Mouse (Mus musculus) stomach, embryonic 14.5 days (tissue): Measurements from ENCODE around the gene Camk1d. TPM values are rescaled to one million over a fixed set of nuclear protein-coding genes. Genes with fewer than 3 reads are reported as not detected.

Experiments
- ATAC-seq: fragments of 200-750 bp; cut with Nextera tagmentation; 2 replicates; pipeline ENCODE4 v1.8.0; 2017; ENCODE audit warnings: low read depth, moderate TSS enrichment; ENCODE audit not compliant: insufficient number of reproducible peaks, insufficient read depth, low FRiP score
- H3K27ac ChIP-seq: fragments of 300-500 bp; sonication (generic); 2 replicates; pipeline ENCODE4 v1.5.1; 2014; ENCODE audit warnings: mild to moderate bottlenecking, low read length, moderate library complexity, mixed read lengths
- H3K27me3 ChIP-seq: fragments of 300-500 bp; sonication (generic); 2 replicates; pipeline ENCODE4 v1.6.1; 2014; ENCODE audit warnings: low read length, control low read depth, mixed read lengths; ENCODE audit not compliant: control insufficient read depth, insufficient read depth
- H3K36me3 ChIP-seq: fragments of 300-500 bp; sonication (generic); 2 replicates; pipeline ENCODE4 v1.6.1; 2014; ENCODE audit warnings: mild to moderate bottlenecking, control low read depth, low read length, moderate library complexity, mixed read lengths; ENCODE audit not compliant: control insufficient read depth, insufficient read depth
- H3K4me1 ChIP-seq: fragments of 300-500 bp; sonication (generic); 2 replicates; pipeline ENCODE4 v1.6.1; 2014; ENCODE audit warnings: low read length, control low read depth, mixed read lengths; ENCODE audit not compliant: control insufficient read depth, insufficient read depth
- H3K4me2 ChIP-seq: fragments of 300-500 bp; sonication (generic); replicated peaks from 2 replicates; pipeline ENCODE4 v1.6.1; 2014; ENCODE audit warnings: low read depth, low read length, control low read depth
- H3K4me3 ChIP-seq: fragments of 300-500 bp; sonication (generic); 2 replicates; pipeline ENCODE4 v1.5.1; 2014; ENCODE audit warnings: low read depth, low read length, control low read depth
- H3K9ac ChIP-seq: fragments of 300-500 bp; sonication (generic); replicated peaks from 2 replicates; pipeline ENCODE4 v1.6.1; 2014; ENCODE audit warnings: low read depth, mild to moderate bottlenecking, control low read depth, low read length, moderate library complexity, mixed read lengths
- H3K9me3 ChIP-seq: fragments of 300-500 bp; sonication (generic); 2 replicates; pipeline ENCODE4 v1.6.1; 2016; ENCODE audit warnings: low read depth, low read length, control low read depth; ENCODE audit not compliant: control insufficient read depth
- WGBS: fragments of 180-500 bp; shearing (Covaris S2); extraction: QIAGEN DNeasy Blood & Tissue Kit; methylation state at CpG from one replicate; pipeline ENCODE4 v1.1.7; 2014; 5-methylcytosine and 5-hydroxymethylcytosine counted together
- polyA plus RNA-seq: library from polyadenylated mRNA; unstranded; fragments of >200 nt; fragmentation: Nextera tagmentation; extraction: Ambion mirVana; gene quantifications from 2 replicates; pipeline ENCODE4 v1.2.1, GENCODE M21; 2014

The Camk1d gene
- polyA plus RNA-seq, 1 experiment from 2014 or later: 20.5 TPM

- no peak overlapping the region for H3K4me2 ChIP-seq
- H3K4me1 ChIP-seq: peaks cover 6% of the 10 kb centered on the region; the same call in 1 of the 2 replicates
- no peak overlapping the region for H3K9ac ChIP-seq
- no peaks in the 10 kb centered on the region for H3K27me3 ChIP-seq
- no peaks in the 10 kb centered on the region for H3K9me3 ChIP-seq
- H3K4me3 ChIP-seq: no peak overlapping the region
- WGBS: 55% methylated on average over 6 of the region's 6 CpGs
- no peak overlapping the region for H3K27ac ChIP-seq
- H3K36me3 ChIP-seq: no peaks in the 10 kb centered on the region
- no peak for ATAC-seq
These were observed 65.6 kb downstream of the Camk1d start for GRCm38 (mm10) chr2:5648764-5649163.

- Histone ChIP-seq H3K27me3 (no peaks in the 10 kb centered on the region), H3K4me1 (peaks cover 6% of the 10 kb centered on the region; the same call in 1 of the 2 replicates), H3K9me3 (no peaks in the 10 kb centered on the region), H3K4me2 (no peak overlapping the region), H3K36me3 (no peaks in the 10 kb centered on the region), H3K27ac (no peak overlapping the region), H3K9ac (no peak overlapping the region), H3K4me3 (no peak overlapping the region)
- no peak for ATAC-seq
- WGBS: 79% methylated on average over 5 of the region's 5 CpGs
These were observed 68.0 kb downstream of the Camk1d start for GRCm38 (mm10) chr2:5646322-5646721.

GRCm38 (mm10) chr2:5645584-5645983 lies 68.7 kb downstream of the Camk1d start:
- ATAC-seq: no peak
- H3K4me2 ChIP-seq: no peak overlapping the region
- H3K9me3 ChIP-seq: no peaks in the 10 kb centered on the region
- no peaks in the 10 kb centered on the region for H3K27me3 ChIP-seq
- H3K4me1 ChIP-seq: peaks cover 6% of the 10 kb centered on the region; the same call in 1 of the 2 replicates
- WGBS: 74% methylated on average over 2 of the region's 2 CpGs
- no peak overlapping the region for H3K9ac ChIP-seq
- H3K4me3 ChIP-seq: no peak overlapping the region
- no peak overlapping the region for H3K27ac ChIP-seq
- no peaks in the 10 kb centered on the region for H3K36me3 ChIP-seq

DNA sequence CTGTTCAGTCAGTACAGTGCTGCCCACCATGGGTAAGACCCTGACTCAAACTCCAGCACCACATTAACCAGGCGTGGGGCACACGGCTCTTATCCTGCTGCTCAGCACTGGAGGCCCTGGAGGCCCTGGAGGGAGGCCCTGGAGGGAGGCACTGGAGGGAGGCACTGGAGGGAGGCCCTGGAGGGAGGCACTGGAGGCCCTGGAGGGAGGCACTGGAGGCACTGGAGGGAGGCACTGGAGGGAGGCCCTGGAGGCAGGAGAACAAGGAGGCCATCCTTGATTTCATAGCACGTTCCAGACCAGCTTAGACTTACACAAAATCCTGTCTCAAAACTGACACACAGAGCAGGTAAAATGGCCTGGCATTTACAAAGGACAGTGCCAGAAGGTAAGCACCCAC lies 70.4 kb downstream of the Camk1d start:
- no peak overlapping the region for H3K9ac ChIP-seq
- no peaks in the 10 kb centered on the region for H3K36me3 ChIP-seq
- no peak overlapping the region for H3K4me3 ChIP-seq
- WGBS: 82% methylated on average over 3 of the region's 3 CpGs
- no peaks in the 10 kb centered on the region for H3K27me3 ChIP-seq
- H3K4me1 ChIP-seq: peaks cover 6% of the 10 kb centered on the region; the same call in 1 of the 2 replicates
- no peak for ATAC-seq
- no peak overlapping the region for H3K4me2 ChIP-seq
- no peak overlapping the region for H3K27ac ChIP-seq
- no peaks in the 10 kb centered on the region for H3K9me3 ChIP-seq

- ATAC-seq: no peak
- no peak overlapping the region for H3K9ac ChIP-seq
- H3K4me1 ChIP-seq: peaks cover 6% of the 10 kb centered on the region; the same call in 1 of the 2 replicates
- no peaks in the 10 kb centered on the region for H3K9me3 ChIP-seq
- no peak overlapping the region for H3K4me3 ChIP-seq
- no peak overlapping the region for H3K27ac ChIP-seq
- WGBS: 54% methylated on average over 7 of the region's 7 CpGs
- H3K4me2 ChIP-seq: no peak overlapping the region
- H3K36me3 ChIP-seq: no peaks in the 10 kb centered on the region
- H3K27me3 ChIP-seq: no peaks in the 10 kb centered on the region
These were observed 71.1 kb downstream of the Camk1d start for GRCm38 (mm10) chr2:5643226-5643625.

- Histone ChIP-seq H3K4me1 (peaks cover 6% of the 10 kb centered on the region; the same call in 1 of the 2 replicates), H3K4me3 (no peak overlapping the region), H3K36me3 (no peaks in the 10 kb centered on the region), H3K27ac (no peak overlapping the region), H3K9me3 (no peaks in the 10 kb centered on the region), H3K4me2 (no peak overlapping the region), H3K27me3 (no peaks in the 10 kb centered on the region), H3K9ac (no peak overlapping the region)
- ATAC-seq: no peak
- 50% methylated on average over 5 of the region's 5 CpGs for WGBS
These were observed 71.7 kb downstream of the Camk1d start for GRCm38 (mm10) chr2:5642624-5643023.

- no peak overlapping the region for H3K27ac ChIP-seq
- H3K4me3 ChIP-seq: no peak overlapping the region
- WGBS: 71% methylated on average over 5 of the region's 5 CpGs
- no peaks in the 10 kb centered on the region for H3K36me3 ChIP-seq
- ATAC-seq: no peak
- no peaks in the 10 kb centered on the region for H3K27me3 ChIP-seq
- H3K9me3 ChIP-seq: no peaks in the 10 kb centered on the region
- H3K9ac ChIP-seq: no peak overlapping the region
- H3K4me2 ChIP-seq: no peak overlapping the region
- H3K4me1 ChIP-seq: peaks cover 6% of the 10 kb centered on the region; the same call in 1 of the 2 replicates
These were observed 72.6 kb downstream of the Camk1d start for GRCm38 (mm10) chr2:5641678-5642077.

- no peak overlapping the region for H3K27ac ChIP-seq
- no peak overlapping the region for H3K4me3 ChIP-seq
- ATAC-seq: no peak
- no peaks in the 10 kb centered on the region for H3K36me3 ChIP-seq
- no peaks in the 10 kb centered on the region for H3K27me3 ChIP-seq
- H3K9ac ChIP-seq: no peak overlapping the region
- no peaks in the 10 kb centered on the region for H3K9me3 ChIP-seq
- peaks cover 6% of the 10 kb centered on the region; the same call in 1 of the 2 replicates for H3K4me1 ChIP-seq
- H3K4me2 ChIP-seq: no peak overlapping the region
- WGBS: 87% methylated on average over 5 of the region's 5 CpGs
These were observed 73.7 kb downstream of the Camk1d start for GRCm38 (mm10) chr2:5640586-5640985.
